Mouse (Mus musculus): ENCODE results near the gene Wnk2.

Wnk2 gene

DNA sequence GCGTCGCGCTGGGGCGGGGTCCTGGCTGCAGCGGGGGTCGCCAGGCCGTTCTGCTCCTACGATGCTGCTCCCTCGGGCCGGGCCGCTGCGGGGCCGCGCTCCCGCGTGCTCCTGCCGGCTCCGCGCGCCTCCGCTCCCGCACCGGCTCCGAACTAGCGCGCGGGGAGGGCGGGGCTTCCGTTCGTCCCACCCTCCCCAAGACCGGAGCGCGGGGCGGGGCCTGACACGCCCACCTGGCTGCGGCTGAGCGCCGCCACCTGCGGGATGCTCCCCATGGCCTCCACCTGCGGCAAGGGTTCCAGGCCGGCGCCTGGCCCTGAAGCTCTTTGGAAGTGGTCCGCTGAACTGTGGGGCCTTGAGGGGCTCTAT is at the start of gene Wnk2:
Wnk2 (minus strand) TSS at position 157 of the 369 bp plus-strand sequence.
- DNase-seq (ENCODE audit: low spot score in 2 of 2), result peak; percentile 40 to 67

DNA sequence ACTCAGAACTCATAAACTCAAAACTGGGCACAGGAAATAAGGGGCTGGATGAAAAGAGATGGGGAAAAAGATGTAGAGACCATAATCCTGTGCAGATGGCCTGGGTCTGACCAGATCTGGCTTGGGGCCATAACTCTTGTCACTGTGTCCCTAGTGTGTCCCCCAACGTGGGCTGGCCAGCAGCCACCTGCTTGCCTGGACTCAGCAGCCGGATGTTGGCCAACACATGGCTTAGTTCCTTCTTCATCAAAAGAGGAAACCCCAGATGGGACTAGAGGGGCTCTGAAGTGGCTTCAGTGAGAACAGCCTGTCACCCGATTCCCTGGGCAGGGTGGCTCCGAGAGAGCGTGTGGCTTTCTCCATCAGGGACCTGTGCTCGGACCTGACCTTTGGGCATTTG is 49.0 kb upstream of the Wnk2 start:
- DNase-seq (ENCODE audit: low spot score in 2 of 2), result peak in 1 of 2 experiments; percentile 48

DNA sequence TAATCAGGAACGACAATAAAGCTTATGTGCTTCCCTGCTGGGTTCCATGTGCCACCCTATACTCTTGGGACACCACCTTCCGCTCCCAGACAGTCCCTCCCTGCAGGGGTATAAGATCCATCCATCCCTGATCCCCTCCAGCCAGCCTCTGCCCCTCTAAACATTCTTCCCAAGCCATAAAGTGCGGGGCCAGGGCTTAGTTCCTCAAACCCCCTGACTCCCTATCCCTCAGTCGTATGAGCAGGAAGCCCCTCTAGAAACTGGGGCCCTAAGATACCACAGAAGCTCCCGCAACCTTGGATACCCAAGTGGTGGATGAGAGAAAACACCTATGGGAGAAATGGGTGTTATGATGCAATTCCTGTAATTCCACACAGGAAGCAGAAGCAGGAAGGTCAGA is 48.4 kb upstream of the Wnk2 start:
- no peak for DNase-seq (ENCODE audit: low spot score in 2 of 2)

DNA sequence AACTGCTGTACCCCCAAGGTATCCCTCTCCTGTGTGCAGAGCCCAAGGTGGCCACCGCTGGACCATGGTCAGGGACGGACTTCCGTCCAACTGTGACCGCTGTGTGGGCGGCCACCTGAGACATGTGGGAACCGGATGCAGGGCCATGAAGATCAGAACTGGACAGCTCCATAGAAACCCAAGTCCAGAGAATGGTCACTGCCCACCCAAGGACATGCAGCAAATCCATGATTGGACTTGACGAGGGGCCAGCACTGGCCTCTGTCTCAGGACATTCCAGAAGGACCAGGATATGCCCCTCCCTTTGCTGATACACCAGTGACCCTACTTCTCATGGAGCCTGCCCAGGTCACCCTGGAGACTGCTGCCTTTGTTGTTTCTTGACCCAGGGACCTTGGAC is 47.8 kb upstream of the Wnk2 start:
- DNase-seq (ENCODE audit: low spot score in 2 of 2), result no peak

DNA sequence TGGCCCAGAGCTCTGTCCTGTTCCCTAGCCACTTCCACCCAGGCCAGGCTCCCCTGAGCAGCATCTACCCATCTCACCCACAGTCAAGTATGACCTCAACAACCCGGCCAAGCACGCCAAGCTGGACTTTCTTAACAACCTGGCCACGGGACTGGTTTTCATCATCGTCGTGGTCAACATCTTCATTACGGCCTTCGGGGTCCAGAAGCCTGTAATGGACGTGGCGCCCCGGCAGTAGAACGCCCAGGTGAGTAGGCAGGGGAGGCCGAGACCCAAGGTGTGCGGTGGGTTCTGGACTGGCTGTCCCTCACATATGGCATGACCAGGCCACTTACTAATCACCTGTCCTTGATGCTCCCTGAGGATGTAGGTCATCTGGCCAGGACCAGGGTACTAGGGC is 47.0 kb upstream of the Wnk2 start:
- DNase-seq (ENCODE audit: low spot score in 2 of 2), result no peak

DNA sequence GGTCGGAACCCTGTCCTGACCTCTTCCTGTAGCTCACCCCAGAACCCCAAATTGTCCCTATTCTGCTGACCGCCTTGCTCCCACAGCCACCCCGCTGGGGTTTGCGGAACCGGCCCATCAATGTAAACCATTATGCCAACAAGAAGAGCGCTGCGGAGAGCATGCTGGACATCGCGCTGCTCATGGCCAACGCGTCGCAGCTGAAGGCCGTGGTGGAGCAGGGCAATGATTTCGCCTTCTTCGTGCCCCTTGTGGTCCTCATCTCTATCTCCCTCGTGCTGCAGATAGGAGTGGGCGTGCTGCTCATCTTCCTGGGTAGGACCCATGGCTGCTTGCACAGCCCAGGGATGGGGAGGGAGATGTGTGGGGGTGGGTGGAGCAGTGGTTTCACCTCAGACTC is 45.8 kb upstream of the Wnk2 start:
- no peak for DNase-seq (ENCODE audit: low spot score in 2 of 2)

DNA sequence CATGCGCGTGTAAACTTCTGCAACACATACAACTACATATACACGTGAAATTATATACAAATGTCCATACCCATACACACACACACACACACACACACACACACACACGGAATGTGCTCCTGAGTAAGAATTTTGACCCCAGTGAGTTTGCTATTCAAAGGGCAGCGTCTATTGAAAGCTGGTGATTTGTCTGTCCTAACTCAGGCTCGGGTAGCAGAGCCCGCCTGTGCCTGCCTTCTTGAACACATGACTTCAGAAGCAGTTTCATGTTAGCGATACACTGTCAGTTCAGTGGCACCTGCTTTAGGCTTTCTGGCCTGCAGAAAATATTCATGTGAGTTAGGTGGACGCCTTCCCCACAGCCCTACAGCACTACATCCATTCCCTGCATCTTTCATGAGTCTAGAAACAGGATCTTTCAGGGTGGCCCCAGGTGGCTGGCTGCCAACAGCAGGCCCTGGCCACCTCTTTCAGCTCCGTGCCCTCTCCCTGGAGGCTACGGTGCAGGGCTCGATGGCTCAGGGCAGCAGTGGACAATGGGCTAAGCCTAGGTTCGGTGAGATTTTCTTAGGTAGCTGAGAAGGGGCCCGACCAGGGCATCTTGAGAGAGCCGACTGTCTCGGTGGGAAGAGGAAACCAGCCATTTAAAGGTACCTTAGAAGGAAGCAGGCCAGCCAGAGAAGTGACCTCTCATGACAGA is 44.5 kb upstream of the Wnk2 start:
- DNase-seq (ENCODE audit: low spot score in 2 of 2), result no peak

DNA sequence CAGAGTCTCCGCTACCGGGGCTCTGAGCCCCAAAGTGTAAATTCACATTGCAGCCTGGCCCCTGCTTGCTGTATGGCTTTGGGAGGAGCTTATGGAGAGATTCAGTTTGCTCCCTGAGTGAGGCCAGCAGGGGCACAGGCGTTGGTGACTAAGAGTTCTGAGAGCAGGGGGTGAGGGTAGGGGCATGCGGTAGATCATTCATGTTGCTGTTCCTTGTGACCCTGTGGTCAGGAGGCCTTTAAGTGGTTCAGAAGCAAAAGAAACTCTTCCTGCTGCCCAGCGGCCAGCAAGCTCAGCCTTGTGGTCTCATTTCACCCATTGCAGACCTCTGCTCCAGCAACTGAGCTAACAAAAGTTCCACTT is 43.8 kb upstream of the Wnk2 start:
- DNase-seq (ENCODE audit: low spot score in 2 of 2), result no peak

DNA sequence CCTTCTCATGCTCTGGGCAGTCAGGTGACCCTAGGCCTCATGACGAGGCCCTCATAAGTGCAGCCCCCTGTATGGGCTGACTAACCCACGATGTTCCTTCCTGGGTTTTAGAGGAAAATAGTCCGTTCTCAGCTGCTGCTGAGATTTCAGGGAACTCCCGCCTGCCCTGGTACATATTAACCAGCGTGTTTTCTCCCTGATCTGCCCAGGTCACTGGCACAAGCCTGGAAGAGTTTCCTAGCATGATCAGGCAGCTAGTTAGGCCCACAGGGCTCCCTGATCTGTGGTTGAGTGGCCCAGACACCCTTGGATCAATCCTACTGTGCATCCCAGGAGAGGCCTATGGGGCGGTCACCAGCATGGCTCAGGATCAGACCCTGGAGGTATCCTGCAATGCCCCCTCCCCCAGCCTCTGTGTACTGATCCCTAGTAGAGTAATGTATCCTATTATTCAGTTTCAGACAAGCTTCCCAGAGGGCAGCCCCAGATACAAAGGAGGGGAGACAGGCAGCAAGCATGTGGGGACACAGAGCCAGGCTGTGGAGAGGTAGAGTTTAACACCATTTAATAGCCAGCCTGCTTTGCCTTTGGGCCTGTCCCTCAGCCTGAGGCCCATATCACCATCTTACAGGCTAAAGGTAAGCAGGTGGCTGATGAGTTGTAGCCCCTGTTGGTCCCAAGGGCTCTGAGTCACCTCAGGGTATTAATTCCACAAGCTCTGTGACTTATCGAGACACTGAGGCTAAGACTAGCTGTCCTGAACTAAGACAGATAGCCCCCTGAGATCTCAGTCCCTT is 43.3 kb upstream of the Wnk2 start:
- no peak for DNase-seq (ENCODE audit: low spot score in 2 of 2)

DNA sequence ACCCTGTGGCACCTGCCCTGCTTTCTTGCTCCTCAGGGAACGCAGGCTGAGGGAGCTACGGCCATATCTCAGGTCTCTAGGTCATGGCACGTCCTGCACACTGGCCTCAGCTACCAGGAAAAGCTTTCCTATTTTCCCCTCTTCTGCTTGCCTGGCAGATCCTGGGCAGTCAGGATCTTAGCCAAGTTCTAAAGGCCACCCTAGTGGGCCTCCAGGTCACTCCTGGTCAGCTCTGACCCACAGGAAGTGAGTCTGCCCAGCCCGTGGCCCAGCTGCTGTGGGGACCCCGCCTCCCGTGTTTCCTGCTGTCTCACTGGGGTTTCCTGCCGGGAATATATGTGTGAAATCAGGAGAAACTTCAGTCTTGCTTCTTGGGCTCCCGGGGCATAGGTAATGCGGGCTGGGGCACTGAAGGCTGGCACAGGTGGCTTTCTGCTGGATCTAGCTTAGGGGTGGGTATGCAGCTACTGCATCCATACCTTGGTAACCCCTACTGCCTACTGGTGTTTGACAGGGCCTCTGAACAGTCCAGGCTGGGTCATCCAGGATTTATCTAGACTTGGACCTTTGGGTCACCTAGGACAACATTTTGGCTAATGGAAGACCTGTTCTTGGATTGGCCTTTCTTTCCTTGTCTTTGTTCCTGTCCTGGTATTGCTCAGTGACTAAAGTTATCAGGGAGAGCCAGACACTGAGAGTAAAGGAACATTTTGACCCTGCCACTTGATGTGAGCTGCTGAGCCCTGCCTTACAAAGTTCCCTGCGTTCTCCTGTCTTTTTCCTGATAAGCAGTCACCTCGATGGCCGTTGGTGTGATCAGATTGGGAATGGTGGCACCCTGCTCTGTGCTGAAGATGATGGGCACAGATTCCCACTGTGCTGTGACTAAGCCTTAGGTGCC is 42.4 kb upstream of the Wnk2 start:
- no peak for DNase-seq (ENCODE audit: low spot score in 2 of 2)

DNA sequence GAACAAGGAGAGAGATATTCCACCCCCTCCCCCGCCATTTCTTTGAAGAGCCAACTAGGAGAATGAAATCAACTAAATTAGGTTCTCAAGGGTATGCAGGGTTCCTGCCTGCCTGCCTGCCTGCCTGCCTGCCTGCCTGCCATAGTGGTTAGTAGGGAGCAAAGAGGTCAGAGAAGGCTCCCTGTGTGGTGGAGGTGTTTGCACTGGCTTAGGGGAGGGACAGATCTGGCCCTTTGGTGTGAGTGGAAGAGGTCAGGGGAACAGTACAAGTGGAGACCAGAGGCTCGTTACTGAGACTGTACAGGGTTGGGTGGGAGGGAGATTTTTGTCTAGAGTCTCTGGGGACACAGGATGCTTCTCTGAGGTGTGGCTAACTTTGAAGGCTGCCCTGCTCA is 41.1 kb upstream of the Wnk2 start:
- DNase-seq (ENCODE audit: low spot score in 2 of 2), result no peak

DNA sequence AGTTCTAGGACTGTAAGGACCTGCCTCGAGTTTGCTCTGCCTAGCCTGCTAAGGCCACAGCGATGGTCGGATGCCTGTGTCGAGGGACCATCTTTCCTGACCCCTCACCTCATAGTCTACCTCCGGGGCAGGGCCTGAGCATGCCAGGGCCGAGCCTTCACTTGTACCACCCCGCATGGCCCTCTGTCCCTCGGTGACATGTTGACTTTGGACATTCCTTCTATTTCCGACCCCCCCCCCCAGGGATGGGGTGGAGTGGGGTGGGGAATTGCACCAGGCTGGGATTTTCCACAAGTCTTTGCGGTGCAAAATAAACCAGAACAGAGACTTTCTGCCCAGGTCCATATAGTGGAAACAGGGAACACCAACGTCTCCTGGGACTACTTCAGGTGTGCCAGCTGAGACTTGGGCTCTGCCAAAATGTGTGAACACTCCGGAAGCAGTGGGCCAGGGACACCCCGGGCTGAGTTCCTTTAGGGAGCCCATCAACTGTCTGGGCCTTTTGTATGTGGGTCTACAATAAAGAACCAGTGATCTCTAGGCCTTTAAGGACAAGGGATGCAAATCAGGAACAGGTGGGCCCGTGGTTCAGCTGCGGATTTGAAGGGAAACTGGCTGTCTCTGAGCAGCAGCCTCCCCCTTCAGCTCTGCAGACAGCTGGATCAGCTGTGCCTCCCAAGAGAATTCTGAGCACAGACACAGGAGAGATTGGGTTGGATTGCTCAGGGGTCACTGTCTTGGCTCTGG is 40.6 kb upstream of the Wnk2 start:
- no peak for DNase-seq (ENCODE audit: low spot score in 2 of 2)

DNA sequence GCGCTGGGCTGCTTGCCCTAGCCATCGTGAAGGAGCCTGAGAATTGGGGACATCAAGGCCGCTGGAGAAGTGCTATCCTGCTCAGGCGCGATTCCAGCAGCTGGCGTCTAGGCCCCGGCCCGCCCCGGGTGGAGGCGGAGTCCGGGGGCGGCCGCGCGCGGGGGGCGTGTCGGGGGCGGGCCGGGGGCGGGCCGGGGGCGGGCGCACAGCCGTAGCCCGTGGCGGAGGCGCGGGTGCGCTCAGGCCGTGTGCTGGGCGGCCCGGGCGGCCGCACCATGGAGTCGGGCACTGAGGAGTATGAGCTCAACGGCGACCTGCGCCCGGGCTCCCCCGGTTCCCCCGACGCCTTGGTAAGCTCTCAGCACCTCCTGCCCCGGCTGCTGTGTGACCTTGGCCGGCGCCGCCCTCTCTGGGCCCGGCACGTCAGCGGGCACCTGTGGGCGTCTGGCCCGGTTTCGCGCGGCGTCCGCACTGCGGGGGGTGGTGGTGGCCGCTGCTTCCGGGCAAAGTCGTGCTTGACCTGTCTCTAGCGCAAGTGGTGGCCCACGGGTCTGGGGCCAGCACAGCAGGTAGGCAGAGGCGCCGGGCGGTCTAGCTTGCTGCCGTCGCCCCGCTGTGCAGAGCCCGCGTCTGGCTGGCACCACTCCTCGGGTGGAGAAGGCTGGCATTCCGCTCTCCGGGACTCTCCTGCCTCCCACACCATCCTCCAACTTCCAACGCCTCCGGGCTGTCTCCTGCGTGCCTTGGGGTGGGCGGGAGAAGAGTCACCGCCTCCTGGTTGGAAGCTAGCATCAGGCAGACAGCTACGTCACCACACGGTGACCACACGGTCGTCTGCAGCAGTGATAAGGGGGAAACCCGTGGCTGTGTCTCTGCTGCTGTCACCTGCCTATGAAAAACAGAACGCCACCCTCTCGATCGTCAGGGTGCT is 39.7 kb upstream of the Wnk2 start, which contains the start of gene Ninj1:
Ninj1 (plus strand) TSS at position 198 of the 931 bp plus-strand sequence.
- DNase-seq (ENCODE audit: low spot score in 2 of 2), result peak; percentile 67 to 81

DNA sequence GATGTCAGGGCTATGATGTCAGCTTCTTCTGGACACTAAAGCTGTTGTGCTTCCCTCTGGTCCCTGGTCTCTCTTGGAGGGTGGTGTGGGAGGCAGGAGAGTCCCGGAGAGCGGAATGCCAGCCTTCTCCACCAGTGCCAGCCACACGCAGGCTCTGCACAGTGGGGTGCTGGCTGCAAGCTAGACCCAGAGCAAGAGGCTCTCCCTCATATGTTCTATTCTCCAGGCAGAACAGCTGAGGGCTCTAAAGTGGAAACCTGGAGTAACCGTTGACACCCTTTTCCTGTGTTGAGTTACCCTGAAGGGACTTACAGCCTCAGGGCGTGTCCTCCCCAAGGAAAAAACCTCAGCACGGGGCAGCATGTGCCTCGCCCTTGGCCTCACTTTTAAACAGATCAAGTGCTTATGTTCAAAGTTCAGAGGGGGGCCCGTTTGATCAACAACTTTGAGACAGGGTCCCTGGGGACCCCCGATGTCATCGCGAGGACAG is 39.0 kb upstream of the Wnk2 start:
- no peak for DNase-seq (ENCODE audit: low spot score in 2 of 2)

DNA sequence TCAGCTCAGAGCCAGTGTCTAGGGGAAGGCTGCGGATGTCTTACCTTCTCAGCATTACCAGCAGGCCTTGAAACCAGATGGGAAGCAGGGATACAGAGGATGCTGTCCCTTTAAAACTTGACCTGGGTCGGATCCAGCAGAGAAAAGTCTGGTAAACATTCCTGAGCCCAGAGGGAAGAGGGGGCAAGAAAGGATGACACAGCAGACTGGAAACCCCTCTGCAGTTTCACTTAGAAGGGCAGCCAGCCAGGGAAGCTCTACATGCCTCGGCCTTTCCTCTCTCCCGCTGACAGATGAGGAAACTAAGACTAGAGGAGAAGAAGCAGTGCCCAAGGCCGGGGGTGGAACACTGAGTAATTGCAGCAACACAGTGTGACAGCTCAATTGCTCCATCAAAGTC is 35.8 kb upstream of the Wnk2 start:
- no peak for DNase-seq (ENCODE audit: low spot score in 2 of 2)

DNA sequence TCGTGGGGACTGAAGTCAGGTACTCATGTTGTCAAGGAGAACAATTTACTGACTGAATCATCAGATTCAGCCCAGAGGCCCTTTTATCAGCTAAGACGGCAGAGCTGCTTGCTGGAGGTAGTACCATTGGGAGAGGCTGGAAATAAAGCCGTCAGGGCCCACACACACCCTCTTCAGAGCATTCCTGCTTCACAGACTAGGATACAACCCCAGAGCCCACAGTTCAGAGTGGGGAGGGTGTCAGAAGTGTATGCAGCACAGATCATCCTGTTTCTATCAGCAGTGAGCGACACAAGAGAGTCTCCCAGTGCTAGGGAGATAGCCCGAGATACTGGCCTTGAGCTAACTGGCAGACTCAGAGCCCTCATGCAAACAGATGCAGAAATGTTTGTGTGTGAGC is 35.3 kb upstream of the Wnk2 start:
- DNase-seq (ENCODE audit: low spot score in 2 of 2), result no peak

DNA sequence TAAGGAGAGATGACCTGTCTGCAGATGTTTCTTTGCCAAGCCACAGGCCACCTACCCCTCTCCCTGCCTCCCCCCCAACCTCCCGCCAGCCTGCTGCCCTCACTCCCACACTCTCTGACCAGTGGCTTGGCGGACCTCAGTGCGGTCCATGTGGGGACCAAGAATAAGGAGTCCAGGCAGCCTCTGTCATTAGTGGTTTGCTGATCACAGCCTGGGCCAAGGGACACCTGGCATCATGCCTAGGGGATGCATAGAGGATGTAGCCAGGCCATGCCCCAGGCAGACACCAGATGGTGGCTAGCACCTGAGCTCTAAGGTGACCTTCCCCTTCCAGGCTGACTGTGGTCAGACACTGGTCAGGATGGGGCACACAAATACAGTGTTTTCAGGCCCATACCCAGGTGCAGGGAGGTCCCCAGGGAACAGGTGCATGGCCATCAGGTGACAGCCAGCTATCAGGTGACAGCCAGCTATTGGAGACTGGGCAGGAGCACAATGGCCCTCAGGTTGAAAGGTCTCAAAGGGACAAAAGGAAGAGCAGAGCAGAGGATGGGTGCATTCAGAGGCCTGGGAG is 33.7 kb upstream of the Wnk2 start:
- DNase-seq (ENCODE audit: low spot score in 2 of 2), result no peak

DNA sequence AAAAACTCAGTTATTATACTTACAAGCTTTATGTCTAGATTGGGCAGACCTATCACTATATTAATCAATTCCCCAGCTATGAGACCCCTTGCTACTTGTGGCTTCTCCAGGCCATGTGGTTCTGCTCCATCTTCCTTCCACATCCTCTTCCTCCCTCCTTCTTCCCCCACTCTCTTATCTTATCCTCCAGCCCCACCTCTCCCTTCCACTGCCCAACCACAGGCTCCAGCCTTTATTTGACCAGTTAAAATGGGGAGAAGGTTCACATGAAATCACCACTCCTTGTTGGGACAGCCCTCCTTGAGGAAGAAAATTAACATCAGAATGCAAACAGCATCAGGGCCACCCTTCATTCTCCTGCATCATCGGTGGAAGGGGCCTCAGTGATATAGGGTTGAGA is 32.9 kb upstream of the Wnk2 start:
- no peak for DNase-seq (ENCODE audit: low spot score in 2 of 2)

DNA sequence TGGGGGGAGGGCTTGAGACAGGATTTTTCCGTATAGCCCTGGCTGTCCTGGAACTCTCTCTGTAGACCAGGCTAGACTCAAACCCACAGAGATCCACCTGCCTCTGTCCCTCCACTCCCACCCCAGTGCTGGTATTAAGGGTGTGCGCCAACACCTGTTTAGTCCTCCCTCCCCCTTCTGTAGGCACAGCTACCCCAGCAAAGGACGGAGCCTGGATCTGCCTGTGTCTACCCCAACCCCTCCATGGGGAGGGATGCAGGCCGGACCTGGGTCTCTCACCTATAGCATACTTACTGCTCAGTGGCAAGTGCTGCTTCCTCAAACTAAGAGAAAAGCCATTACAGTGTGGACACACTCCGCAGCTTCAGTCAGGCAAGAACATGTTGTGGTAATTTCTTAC is 32.5 kb upstream of the Wnk2 start:
- no peak for DNase-seq (ENCODE audit: low spot score in 2 of 2)
